In genomic region chr15:96772701-96773100, GRCm38 (mm10) we compare ENCODE assay signal across 30 mouse cellular contexts.
DNase-seq lines count a peak whose midpoint lies in the region; ATAC-seq and TF ChIP-seq lines count a peak whose summit lies in the region.
"Had no signal": no experiment of that assay in that cellular context is flagged by ENCODE, and none has a peak within 500 bp of the region (broad histone marks: within the 10 kb centered on the region; RNA-seq: fewer than 3 reads in every experiment).

No protein-coding gene starts in this region.

- no peak for TF ChIP-seq EP300 in heart, adult 2 months (IDR thresholded peaks at IDR 0.05; ENCODE audit: insufficient read depth, low read depth, low read length)

- intact Hi-C loops in gastrocnemius, postnatal 14 days (cut with DNase I; ENCODE audit: low total_unique reads), result no loop called here
- intact Hi-C loops in heart, adult 2 months (cut with DNase I), result loop anchor here (5.0 kb wide), 1 partner anchor 75 kb away; the partner anchor contains the start of gene Slc38a2
- intact Hi-C loops in heart, postnatal 25 days (cut with DNase I), result no loop called here

- H3K79me2 ChIP-seq in heart, adult 2 months (replicated peaks; ENCODE audit: control insufficient read depth, insufficient read depth, low read length), result no peaks in the 10 kb centered on the region

- peaks cover 12% of the 10 kb centered on the region for H3K4me1 ChIP-seq in heart, adult 2 months (ENCODE audit: control insufficient read depth, insufficient read depth, low read length)
- H3K4me1 ChIP-seq in heart, embryonic 15.5 days (replicated peaks), result peaks cover 44% of the 10 kb centered on the region
- peaks cover 25% of the 10 kb centered on the region for H3K4me1 ChIP-seq in limb, embryonic 10.5 days
- H3K4me1 ChIP-seq in intestine, embryonic 15.5 days (replicated peaks), result peaks cover 5% of the 10 kb centered on the region; the same call in 1 of the 2 replicates

- H3K27ac ChIP-seq in heart, adult 2 months, result peak overlapping the region; percentile 64
- peak overlapping the region; percentile 86 for H3K27ac ChIP-seq in heart, embryonic 15.5 days
- peak overlapping the region; percentile 19; the same call in 1 of the 2 replicates for H3K27ac ChIP-seq in limb, embryonic 10.5 days
- no peak overlapping the region for H3K27ac ChIP-seq in intestine, embryonic 15.5 days
- H3K27ac ChIP-seq: embryonic facial prominence, embryonic 10.5 days; embryonic facial prominence, embryonic 15.5 days; forebrain, embryonic 12.5 days; hindbrain, embryonic 12.5 days; hindbrain, postnatal 0 days; kidney, postnatal 0 days; liver, embryonic 14.5 days; midbrain, embryonic 10.5 days had no signal

- no peaks in the 10 kb centered on the region for H3K9me3 ChIP-seq in heart, embryonic 15.5 days (replicated peaks)
- H3K9me3 ChIP-seq in limb, embryonic 10.5 days (replicated peaks), result no peaks in the 10 kb centered on the region
- H3K9me3 ChIP-seq in intestine, embryonic 15.5 days, result no peaks in the 10 kb centered on the region
- H3K9me3 ChIP-seq: embryonic facial prominence, embryonic 10.5 days; embryonic facial prominence, embryonic 15.5 days; forebrain, embryonic 12.5 days; hindbrain, embryonic 12.5 days; midbrain, embryonic 10.5 days; neural tube, embryonic 13.5 days; stomach, embryonic 15.5 days had no signal

- H3K4me2 ChIP-seq in heart, embryonic 15.5 days, result no peak overlapping the region
- no peak overlapping the region for H3K4me2 ChIP-seq in intestine, embryonic 15.5 days (replicated peaks)
- H3K4me2 ChIP-seq: embryonic facial prominence, embryonic 15.5 days; forebrain, embryonic 12.5 days; hindbrain, embryonic 12.5 days; neural tube, embryonic 13.5 days; stomach, embryonic 15.5 days had no signal

- peak; percentile 74 for DNase-seq in gastrocnemius, adult 18-20 months (ENCODE audit: low spot score)
- DNase-seq in gastrocnemius, postnatal 14 days, result no peak
- no peak for DNase-seq in heart, adult 2 months
- DNase-seq in heart, postnatal 25 days (ENCODE audit: low spot score), result no peak
- no peak for DNase-seq in heart, adult 8-10 months (ENCODE audit: low spot score)
- no peak for DNase-seq in limb, embryonic 10.5 days (ENCODE audit: low spot score)
- DNase-seq: adrenal gland, postnatal 10 days; cerebellum, adult 8-10 months; cerebellum, postnatal 25 days; forebrain, postnatal 0 days; kidney, adult 8-10 months; kidney, postnatal 4 days; layer of hippocampus, postnatal 36 days; liver; lung, adult 2 months; lung, postnatal 14 days had no signal

- no peaks in the 10 kb centered on the region for H3K36me3 ChIP-seq in heart, adult 2 months (ENCODE audit: control insufficient read depth, insufficient read depth, low read length)
- no peaks in the 10 kb centered on the region for H3K36me3 ChIP-seq in heart, embryonic 15.5 days
- H3K36me3 ChIP-seq in limb, embryonic 10.5 days, result no peaks in the 10 kb centered on the region
- no peaks in the 10 kb centered on the region for H3K36me3 ChIP-seq in intestine, embryonic 15.5 days
- H3K36me3 ChIP-seq: embryonic facial prominence, embryonic 10.5 days; embryonic facial prominence, embryonic 15.5 days; forebrain, embryonic 12.5 days; hindbrain, embryonic 12.5 days; midbrain, embryonic 10.5 days; neural tube, embryonic 13.5 days; stomach, embryonic 15.5 days had no signal

- ATAC-seq in heart, embryonic 15.5 days (replicated peaks; ENCODE audit: insufficient number of reproducible peaks, insufficient read depth, low FRiP score, low read depth), result no peak
- ATAC-seq in intestine, embryonic 15.5 days, result no peak
- ATAC-seq: forebrain, postnatal 0 days; hindbrain, postnatal 0 days; intestine, embryonic 16.5 days had no signal

- no peak overlapping the region for H3K4me3 ChIP-seq in heart, adult 2 months
- H3K4me3 ChIP-seq in heart, embryonic 15.5 days, result no peak overlapping the region
- H3K4me3 ChIP-seq in limb, embryonic 10.5 days, result no peak overlapping the region
- no peak overlapping the region for H3K4me3 ChIP-seq in intestine, embryonic 15.5 days (replicated peaks)
- H3K4me3 ChIP-seq: embryonic facial prominence, embryonic 10.5 days; embryonic facial prominence, embryonic 15.5 days; forebrain, embryonic 12.5 days; hindbrain, embryonic 12.5 days; midbrain, embryonic 10.5 days; neural tube, embryonic 13.5 days; stomach, embryonic 15.5 days had no signal

- TF ChIP-seq POLR2A in heart, adult 2 months (IDR thresholded peaks at IDR 0.05; ENCODE audit: insufficient read depth, low read depth, low read length), result no peak

- no peak overlapping the region for H3K9ac ChIP-seq in heart, adult 2 months (ENCODE audit: low read depth, low read length)
- no peak overlapping the region for H3K9ac ChIP-seq in heart, embryonic 15.5 days
- no peak overlapping the region for H3K9ac ChIP-seq in intestine, embryonic 15.5 days
- H3K9ac ChIP-seq: embryonic facial prominence, embryonic 15.5 days; forebrain, embryonic 12.5 days; forebrain, postnatal 0 days; hindbrain, embryonic 12.5 days; liver, embryonic 14.5 days; neural tube, embryonic 13.5 days; stomach, embryonic 15.5 days had no signal

- TF ChIP-seq CTCF in heart, adult 2 months (IDR thresholded peaks at IDR 0.05), result no peak

- H3K27me3 ChIP-seq in heart, adult 2 months (ENCODE audit: control insufficient read depth, insufficient read depth, low read length), result no peaks in the 10 kb centered on the region
- no peaks in the 10 kb centered on the region for H3K27me3 ChIP-seq in heart, embryonic 15.5 days
- no peaks in the 10 kb centered on the region for H3K27me3 ChIP-seq in limb, embryonic 10.5 days (ENCODE audit: low read depth, poor library complexity, severe bottlenecking)
- no peaks in the 10 kb centered on the region for H3K27me3 ChIP-seq in intestine, embryonic 15.5 days (replicated peaks)
- H3K27me3 ChIP-seq: embryonic facial prominence, embryonic 15.5 days; forebrain, embryonic 12.5 days; hindbrain, embryonic 12.5 days; neural tube, embryonic 13.5 days; Patski; stomach, embryonic 15.5 days had no signal

- WGBS in heart, adult 2 months, result 79% methylated on average over 8 of the region's 8 CpGs
- 70% methylated on average over 8 of the region's 8 CpGs for WGBS in heart, embryonic 15.5 days
- WGBS in limb, embryonic 10.5 days, result 80% methylated on average over 8 of the region's 8 CpGs
- 75% methylated on average over 8 of the region's 8 CpGs for WGBS in intestine, embryonic 15.5 days
